Mouse (Mus musculus): Measurements from ENCODE around the gene Nckap5.

DNA sequence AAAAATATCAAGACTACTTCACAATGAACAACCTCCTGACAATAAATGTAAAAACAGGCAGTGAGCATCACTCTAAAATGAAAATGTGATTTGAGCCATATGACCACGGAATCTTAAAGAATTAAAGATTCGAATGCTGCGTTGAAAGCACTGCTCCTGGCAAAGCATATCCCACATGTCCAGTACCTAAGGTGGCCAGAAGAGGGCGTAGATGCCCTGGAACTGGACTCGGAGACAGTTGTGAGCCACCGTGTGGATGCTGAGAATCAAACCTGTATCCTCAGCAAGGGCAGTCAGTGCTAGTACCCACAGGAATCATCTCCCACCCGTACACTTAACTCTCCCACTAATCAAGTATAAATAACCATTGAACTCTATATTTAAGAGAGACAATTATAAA is 333.9 kb downstream of the Nckap5 start:
- TF ChIP-seq CTCF (IDR thresholded peaks at IDR 0.05; ENCODE audit: control insufficient read depth, insufficient read depth, insufficient read length) (no peak), MYOG (IDR thresholded peaks at IDR 0.05; ENCODE audit: control insufficient read depth, extremely low read depth, insufficient read length) (no peak), USF1 (IDR thresholded peaks at IDR 0.05; ENCODE audit: low read depth) (no peak), MYOD1 (IDR thresholded peaks at IDR 0.05; ENCODE audit: control insufficient read depth, insufficient read length, low read depth) (no peak), MAX (IDR thresholded peaks at IDR 0.05) (no peak), FOSL1 (IDR thresholded peaks at IDR 0.05; ENCODE audit: insufficient read depth, low read length, poor library complexity, severe bottlenecking) (no peak), CEBPB (IDR thresholded peaks at IDR 0.05; ENCODE audit: low read depth) (no peak)

All from C2C12 (cell line).